In genomic region chr9:22024592-22024991, GRCm38 (mm10) we compare ENCODE assay signal across 14 mouse cellular contexts. TPM values are rescaled to one million over a fixed set of nuclear protein-coding genes. Genes with fewer than 3 reads are reported as not detected.
DNase-seq lines count a peak whose midpoint lies in the region; ATAC-seq and TF ChIP-seq lines count a peak whose summit lies in the region.
"Had no signal": no experiment of that assay in that cellular context is flagged by ENCODE, and none has a peak within 500 bp of the region (broad histone marks: within the 10 kb centered on the region; RNA-seq: fewer than 3 reads in every experiment).

No protein-coding gene starts in this region.

- no peak overlapping the region for H3K9ac ChIP-seq in stomach, embryonic 14.5 days (replicated peaks; ENCODE audit: low read depth, low read length)
- H3K9ac ChIP-seq in stomach, postnatal 0 days (ENCODE audit: low read length), result no peak overlapping the region
- H3K9ac ChIP-seq: forebrain, postnatal 0 days; neural tube, embryonic 13.5 days had no signal

- no peaks in the 10 kb centered on the region for H3K36me3 ChIP-seq in stomach, embryonic 14.5 days (ENCODE audit: control insufficient read depth, insufficient read depth, low read length)
- H3K36me3 ChIP-seq in stomach, postnatal 0 days (ENCODE audit: control insufficient read depth, insufficient read depth, low read length), result no peaks in the 10 kb centered on the region

- intact Hi-C loops in heart, postnatal 10 days (cut with DNase I), result no loop called here

- no peaks in the 10 kb centered on the region for H3K9me3 ChIP-seq in stomach, embryonic 14.5 days (ENCODE audit: control insufficient read depth, low read depth, low read length)
- no peaks in the 10 kb centered on the region for H3K9me3 ChIP-seq in stomach, postnatal 0 days (ENCODE audit: control insufficient read depth, low read length)
- H3K9me3 ChIP-seq: neural tube, embryonic 13.5 days had no signal

- H3K27ac ChIP-seq in stomach, embryonic 14.5 days (ENCODE audit: low read length), result no peak overlapping the region
- H3K27ac ChIP-seq in stomach, postnatal 0 days (replicated peaks), result no peak overlapping the region
- H3K27ac ChIP-seq: neural tube, embryonic 13.5 days had no signal

- H3K27me3 ChIP-seq in stomach, embryonic 14.5 days (ENCODE audit: control insufficient read depth, insufficient read depth, low read length), result no peaks in the 10 kb centered on the region
- no peaks in the 10 kb centered on the region for H3K27me3 ChIP-seq in stomach, postnatal 0 days (ENCODE audit: control insufficient read depth, insufficient read depth, low read length)
- H3K27me3 ChIP-seq: neural tube, embryonic 13.5 days had no signal

- TF ChIP-seq CTCF in stomach, postnatal 0 days (IDR thresholded peaks at IDR 0.05; ENCODE audit: low read depth), result no peak

- 0 out of 2 replicates have a peak, but pooled peaks have one; percentile 18 for ATAC-seq in stomach, embryonic 14.5 days (ENCODE audit: insufficient number of reproducible peaks, insufficient read depth, low FRiP score, low read depth)
- ATAC-seq in stomach, postnatal 0 days (ENCODE audit: low FRiP score, low TSS enrichment), result no peak
- ATAC-seq: forebrain, postnatal 0 days had no signal

- TF ChIP-seq EP300 in stomach, postnatal 0 days (optimal IDR thresholded peaks at IDR 0.05), result no peak

- H3K4me2 ChIP-seq in stomach, embryonic 14.5 days (replicated peaks; ENCODE audit: low read depth, low read length), result no peak overlapping the region
- H3K4me2 ChIP-seq in stomach, postnatal 0 days (replicated peaks; ENCODE audit: low read depth), result no peak overlapping the region
- H3K4me2 ChIP-seq: neural tube, embryonic 13.5 days had no signal

- WGBS in stomach, embryonic 14.5 days, result 52% methylated on average over 8 of the region's 8 CpGs
- 45% methylated on average over 8 of the region's 8 CpGs for WGBS in stomach, postnatal 0 days

- H3K4me3 ChIP-seq in stomach, embryonic 14.5 days (ENCODE audit: low read depth, low read length), result no peak overlapping the region
- no peak overlapping the region for H3K4me3 ChIP-seq in stomach, postnatal 0 days (ENCODE audit: low read depth, low read length)
- H3K4me3 ChIP-seq: neural tube, embryonic 13.5 days had no signal

- peaks cover 6% of the 10 kb centered on the region; the same call in 1 of the 2 replicates for H3K4me1 ChIP-seq in stomach, embryonic 14.5 days (ENCODE audit: control insufficient read depth, insufficient read depth, low read length)
- H3K4me1 ChIP-seq in stomach, postnatal 0 days (replicated peaks; ENCODE audit: control insufficient read depth, insufficient read depth), result no peaks in the 10 kb centered on the region

- DNase-seq in embryo, embryonic 10 days (ENCODE audit: low spot score), result peak; percentile 57
- DNase-seq in embryo, embryonic 9.5 days (ENCODE audit: extremely low spot score), result no peak
- DNase-seq in layer of hippocampus, adult 9-11 months, result peak; percentile 85
- DNase-seq in layer of hippocampus, postnatal 14 days (ENCODE audit: low spot score in 2 of 2), result no peak
- no peak for DNase-seq in stomach, postnatal 0 days (ENCODE audit: low spot score)
- no peak for DNase-seq in heart, postnatal 10 days
- no peak for DNase-seq in spleen, postnatal 36 days (ENCODE audit: low spot score in 2 of 2)
- DNase-seq: forebrain, postnatal 0 days; heart, adult 11 months had no signal

RNA-seq across cellular contexts. Expression of gene Prkcsh, which starts 22.0 kb away (rescaled TPM):
- total RNA-seq in layer of hippocampus, postnatal 14 days (2021), result 100 to 1,000 TPM; 105 to 110 TPM
- polyA plus RNA-seq in stomach, embryonic 14.5 days (2014; fragmentation: Nextera tagmentation; extraction: Ambion mirVana), result 82.8 and 91.0 TPM in 2 replicates
- polyA plus RNA-seq in stomach, postnatal 0 days (2015; fragmentation: Nextera tagmentation; extraction: Ambion mirVana), result 45.0 and 48.4 TPM in 2 replicates
- 10 to 100 TPM; 67.7 to 73.7 TPM for total RNA-seq in heart, postnatal 10 days (2021)

RNA-seq across cellular contexts. Expression of gene Ccdc151, which starts 22.2 kb away (rescaled TPM):
- total RNA-seq in layer of hippocampus, postnatal 14 days (2021), result 1 to 10 TPM; 6.1 to 6.8 TPM
- 0.63 and 0.72 TPM in 2 replicates for polyA plus RNA-seq in stomach, embryonic 14.5 days (2014; fragmentation: Nextera tagmentation; extraction: Ambion mirVana)
- polyA plus RNA-seq in stomach, postnatal 0 days (2015; fragmentation: Nextera tagmentation; extraction: Ambion mirVana), result 0.07 and 0.19 TPM in 2 replicates
- not detected for total RNA-seq in heart, postnatal 10 days (2021)
- total RNA-seq: megakaryocyte progenitor cell, adult 5-6 weeks had no signal

RNA-seq across cellular contexts. Expression of gene Elavl3, which starts 27.2 kb away (rescaled TPM):
- 100 to 1,000 TPM; 176 to 178 TPM for total RNA-seq in layer of hippocampus, postnatal 14 days (2021)
- polyA plus RNA-seq in stomach, embryonic 14.5 days (2014; fragmentation: Nextera tagmentation; extraction: Ambion mirVana), result 5.6 and 5.7 TPM in 2 replicates
- polyA plus RNA-seq in stomach, postnatal 0 days (2015; fragmentation: Nextera tagmentation; extraction: Ambion mirVana), result 0.73 and 1.1 TPM in 2 replicates
- total RNA-seq in heart, postnatal 10 days (2021), result under 1 TPM; 0.26 to 0.47 TPM
- total RNA-seq: megakaryocyte progenitor cell, adult 5-6 weeks had no signal

RNA-seq across cellular contexts. Expression of gene Rgl3, which starts 35.3 kb away (rescaled TPM):
- total RNA-seq in layer of hippocampus, postnatal 14 days (2021), result 1 to 10 TPM; 1.2 to 1.3 TPM
- polyA plus RNA-seq in stomach, embryonic 14.5 days (2014; fragmentation: Nextera tagmentation; extraction: Ambion mirVana), result 4.9 and 5.5 TPM in 2 replicates
- polyA plus RNA-seq in stomach, postnatal 0 days (2015; fragmentation: Nextera tagmentation; extraction: Ambion mirVana), result 2.7 and 2.9 TPM in 2 replicates
- total RNA-seq in heart, postnatal 10 days (2021), result 1 to 10 TPM; 1.3 to 1.4 TPM
- total RNA-seq: megakaryocyte progenitor cell, adult 5-6 weeks; MEL had no signal

RNA-seq across cellular contexts. Expression of gene Gm49318, which starts 46.5 kb away (rescaled TPM):
- total RNA-seq in layer of hippocampus, postnatal 14 days (2021), result 1 to 10 TPM; 1.5 to 2.8 TPM
- polyA plus RNA-seq in stomach, embryonic 14.5 days (2014; fragmentation: Nextera tagmentation; extraction: Ambion mirVana), result not detected in 2 replicates
- not detected in 2 replicates for polyA plus RNA-seq in stomach, postnatal 0 days (2015; fragmentation: Nextera tagmentation; extraction: Ambion mirVana)
- total RNA-seq in heart, postnatal 10 days (2021), result under 1 TPM in 1 of 2 experiments, not detected in 1; 0.64 TPM
- total RNA-seq: forebrain, postnatal 0 days; megakaryocyte progenitor cell, adult 5-6 weeks; MEL had no signal
- polyA plus RNA-seq: forebrain, postnatal 0 days; kidney, embryonic 16.5 days; neural tube, embryonic 13.5 days had no signal

Comparison
In these comparisons a context has a peak if more than half of its experiments do, and no peak if none do; other contexts are left out.
1. DNase-seq: peak in embryo, embryonic 10 days (single experiment) and layer of hippocampus, adult 9-11 months (single experiment); none in embryo, embryonic 9.5 days (single experiment), layer of hippocampus, postnatal 14 days (0 of 2), stomach, postnatal 0 days (single experiment), heart, postnatal 10 days (0 of 2) and spleen, postnatal 36 days (0 of 2).
2. RNA of gene Ccdc151, which starts 22.2 kb away (total RNA-seq): 6.1 to 6.8 TPM in layer of hippocampus, postnatal 14 days; not detected in heart, postnatal 10 days; every median in the first group is over 4 times any median in the second.
3. RNA of gene Elavl3, which starts 27.2 kb away (total RNA-seq): 176 to 178 TPM in layer of hippocampus, postnatal 14 days; 0.26 to 0.47 TPM in heart, postnatal 10 days; every median in the first group is over 100 times any median in the second.